Mouse (Mus musculus): ENCODE data around the gene Cd70. TPM values are rescaled to one million over a fixed set of nuclear protein-coding genes. Genes with fewer than 3 reads are reported as not detected.

The Cd70 gene
- polyA plus RNA-seq, 1 experiment from 2014 or later, result 0.61 TPM

DNA sequence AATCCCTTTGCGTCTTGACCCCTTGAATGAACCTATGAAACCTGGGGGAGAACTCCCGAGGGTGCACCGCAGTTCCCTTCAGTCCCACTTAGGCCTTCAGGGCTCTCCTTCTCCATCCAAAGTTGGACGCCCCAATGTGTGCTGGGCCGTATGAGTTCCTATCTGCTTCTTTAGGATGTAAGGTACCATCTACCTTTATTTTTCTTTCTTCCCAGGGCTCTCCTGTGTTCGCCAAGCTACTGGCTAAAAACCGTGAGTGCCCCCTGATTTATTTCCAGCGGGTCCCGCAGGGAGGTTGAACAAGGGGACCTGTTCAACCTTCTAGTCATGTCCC lies 43.6 kb downstream of the Cd70 start:
- H3K4me2 ChIP-seq, result peak overlapping the region; percentile 85

GRCm38 (mm10) chr17:57105181-57106034 lies 44.2 kb downstream of the Cd70 start, which contains the start of gene Tnfsf9:
Gene Tnfsf9, plus strand, starts transcription at chr17:57105325.
- Histone ChIP-seq H3K27me3 (no peaks in the 10 kb centered on the region), H3K4me1 (replicated peaks) (peaks cover 24% of the 10 kb centered on the region), H3K36me3 (no peaks in the 10 kb centered on the region), H3K27ac (no peak within 1 kb of the TSS), H3K4me2 (peak within 1 kb of the TSS; percentile 85), H3K9ac (peak within 1 kb of the TSS; percentile 81), H3K9me3 (no peaks in the 10 kb centered on the region), H3K4me3 (peak within 1 kb of the TSS; percentile 63)
- WGBS, result 1% methylated on average over 57 of the region's 61 CpGs
- ATAC-seq (ENCODE audit: low FRiP score), result peak; percentile 84

More for the DNA sequence above, 43.6 kb downstream of the Cd70 start:
- whole genome bisulfite sequencing, result 3% methylated on average over 9 of the region's 9 CpGs
- Histone ChIP-seq H3K4me1 (replicated peaks) (peaks cover 24% of the 10 kb centered on the region), H3K9ac (peak overlapping the region; percentile 81), H3K9me3 (no peaks in the 10 kb centered on the region), H3K27ac (no peak overlapping the region), H3K4me3 (peak overlapping the region; percentile 63), H3K36me3 (no peaks in the 10 kb centered on the region), H3K27me3 (no peaks in the 10 kb centered on the region)
- no peak; the same call in 1 of the 2 replicates for ATAC-seq (ENCODE audit: low FRiP score)

GRCm38 (mm10) chr17:57104496-57104895 lies 45.1 kb downstream of the Cd70 start:
- Histone ChIP-seq H3K4me1 (replicated peaks) (peaks cover 24% of the 10 kb centered on the region), H3K27ac (no peak overlapping the region), H3K27me3 (no peaks in the 10 kb centered on the region), H3K9me3 (no peaks in the 10 kb centered on the region), H3K4me3 (peak overlapping the region; percentile 63), H3K36me3 (no peaks in the 10 kb centered on the region), H3K4me2 (peak overlapping the region; percentile 85), H3K9ac (peak overlapping the region; percentile 81)
- no peak; the same call in 1 of the 2 replicates for ATAC-seq (ENCODE audit: low FRiP score)
- 40% methylated on average over 4 of the region's 4 CpGs for WGBS

DNA sequence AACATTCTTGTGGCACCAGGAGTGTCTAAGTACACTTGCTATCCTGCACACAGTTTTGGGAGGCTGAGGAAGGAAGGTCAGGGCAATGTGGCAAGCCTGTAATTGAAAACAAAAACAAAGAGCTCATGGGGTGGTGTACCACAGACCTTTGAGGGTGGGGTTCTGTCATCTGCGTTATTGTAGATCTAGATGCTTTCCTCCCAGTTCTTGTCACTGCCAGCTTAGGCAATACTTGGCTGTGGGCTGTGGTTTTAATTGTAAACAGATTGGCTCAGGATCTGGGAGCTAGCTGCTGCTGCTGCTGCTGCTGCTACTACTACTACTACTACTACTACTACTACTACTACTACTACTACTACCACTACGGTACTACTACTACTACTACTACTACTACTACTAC lies 47.3 kb downstream of the Cd70 start:
- no peaks in the 10 kb centered on the region for H3K27me3 ChIP-seq
- WGBS, result 92% methylated on average over 2 of the region's 2 CpGs
- no peak overlapping the region for H3K4me3 ChIP-seq
- no peak for ATAC-seq (ENCODE audit: low FRiP score)
- no peak overlapping the region for H3K27ac ChIP-seq
- no peaks in the 10 kb centered on the region for H3K9me3 ChIP-seq
- H3K9ac ChIP-seq, result no peak overlapping the region
- H3K4me1 ChIP-seq (replicated peaks), result peaks cover 23% of the 10 kb centered on the region
- no peak overlapping the region for H3K4me2 ChIP-seq
- no peaks in the 10 kb centered on the region for H3K36me3 ChIP-seq

GRCm38 (mm10) chr17:57099629-57100325 lies 49.8 kb downstream of the Cd70 start:
- no peak overlapping the region for H3K4me3 ChIP-seq
- H3K27me3 ChIP-seq, result peaks cover 9% of the 10 kb centered on the region; the same call in 1 of the 2 replicates
- H3K9me3 ChIP-seq, result no peaks in the 10 kb centered on the region
- H3K36me3 ChIP-seq, result no peaks in the 10 kb centered on the region
- peaks cover 16% of the 10 kb centered on the region for H3K4me1 ChIP-seq (replicated peaks)
- H3K27ac ChIP-seq, result no peak overlapping the region
- H3K4me2 ChIP-seq, result 0 out of 2 replicates have a peak overlapping the region, but pooled peaks have one; percentile 4
- ATAC-seq (ENCODE audit: low FRiP score), result no peak
- 5% methylated on average over 10 of the region's 10 CpGs for WGBS
- H3K9ac ChIP-seq, result no peak overlapping the region

GRCm38 (mm10) chr17:57098321-57098720 lies 51.3 kb downstream of the Cd70 start:
- ATAC-seq (ENCODE audit: low FRiP score), result no peak
- no peaks in the 10 kb centered on the region for H3K9me3 ChIP-seq

DNA sequence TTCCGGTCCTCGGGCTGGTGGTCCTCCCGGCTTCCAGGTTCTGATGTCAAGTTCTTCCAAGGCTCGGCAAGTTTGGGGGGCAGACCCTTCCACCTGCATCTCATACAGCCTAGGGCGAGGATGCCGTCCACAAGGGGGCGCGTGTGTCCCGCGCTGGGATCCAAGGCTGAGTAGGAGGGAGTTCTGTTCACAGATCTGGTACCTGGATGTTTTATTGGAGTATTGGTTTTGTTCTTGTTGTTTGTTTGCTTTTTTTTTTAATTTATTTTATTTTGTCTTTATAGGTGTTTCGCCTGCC lies 53.0 kb downstream of the Cd70 start:
- Histone ChIP-seq H3K36me3 (no peaks in the 10 kb centered on the region), H3K27me3 (peaks cover 9% of the 10 kb centered on the region; the same call in 1 of the 2 replicates), H3K9me3 (no peaks in the 10 kb centered on the region), H3K4me2 (peak overlapping the region; percentile 42), H3K27ac (no peak overlapping the region), H3K4me3 (peak overlapping the region; percentile 19; the same call in 1 of the 2 replicates), H3K4me1 (replicated peaks) (peaks cover 10% of the 10 kb centered on the region), H3K9ac (no peak overlapping the region)
- peak; percentile 84 for ATAC-seq (ENCODE audit: low FRiP score)
- WGBS, result 2% methylated on average over 11 of the region's 11 CpGs

More at GRCm38 (mm10) chr17:57098321-57098720, 51.3 kb downstream of the Cd70 start:
- H3K9ac ChIP-seq, result no peak overlapping the region
- H3K36me3 ChIP-seq, result no peaks in the 10 kb centered on the region
- no peak overlapping the region for H3K4me2 ChIP-seq
- peaks cover 10% of the 10 kb centered on the region for H3K4me1 ChIP-seq (replicated peaks)
- H3K27ac ChIP-seq, result no peak overlapping the region
- peaks cover 9% of the 10 kb centered on the region; the same call in 1 of the 2 replicates for H3K27me3 ChIP-seq
- WGBS, result 84% methylated on average over 5 of the region's 5 CpGs
- no peak overlapping the region for H3K4me3 ChIP-seq

Other genes starting within 250 kb of the Cd70 start
- 75.1 and 77.5 TPM in 2 replicates for gene Mllt1, start 214.4 kb downstream of the Cd70 start, polyA plus RNA-seq (2015; fragmentation: Nextera tagmentation; extraction: Ambion mirVana)
- gene Acer1, start 167.7 kb downstream of the Cd70 start, polyA plus RNA-seq (2015; fragmentation: Nextera tagmentation; extraction: Ambion mirVana), result not detected in 2 replicates
- gene Clpp, start 159.5 kb downstream of the Cd70 start, polyA plus RNA-seq (2015; fragmentation: Nextera tagmentation; extraction: Ambion mirVana), result 163 and 175 TPM in 2 replicates
- gene Alkbh7, start 152.4 kb downstream of the Cd70 start, polyA plus RNA-seq (2015; fragmentation: Nextera tagmentation; extraction: Ambion mirVana), result 41.9 and 46.0 TPM in 2 replicates
- 0.79 and 1.1 TPM in 2 replicates for gene Pspn, start 149.8 kb downstream of the Cd70 start, polyA plus RNA-seq (2015; fragmentation: Nextera tagmentation; extraction: Ambion mirVana)
- 70.3 and 74.6 TPM in 2 replicates for gene Gtf2f1, start 138.5 kb downstream of the Cd70 start, polyA plus RNA-seq (2015; fragmentation: Nextera tagmentation; extraction: Ambion mirVana)
- 0.38 and 0.56 TPM in 2 replicates for gene Gm17949, start 138.3 kb downstream of the Cd70 start, polyA plus RNA-seq (2015; fragmentation: Nextera tagmentation; extraction: Ambion mirVana)
- 31.6 and 33.3 TPM in 2 replicates for gene Khsrp, start 118.3 kb downstream of the Cd70 start, polyA plus RNA-seq (2015; fragmentation: Nextera tagmentation; extraction: Ambion mirVana)
- not detected in 2 replicates for gene Slc25a41, start 108.1 kb downstream of the Cd70 start, polyA plus RNA-seq (2015; fragmentation: Nextera tagmentation; extraction: Ambion mirVana)
- gene Crb3, start 90.7 kb downstream of the Cd70 start, polyA plus RNA-seq (2015; fragmentation: Nextera tagmentation; extraction: Ambion mirVana), result 2.9 TPM in 2 replicates
- gene Slc25a23, start 89.9 kb downstream of the Cd70 start, polyA plus RNA-seq (2015; fragmentation: Nextera tagmentation; extraction: Ambion mirVana), result 26.5 and 27.6 TPM in 2 replicates
- gene Dennd1c, start 71.3 kb downstream of the Cd70 start, polyA plus RNA-seq (2015; fragmentation: Nextera tagmentation; extraction: Ambion mirVana), result 4.0 and 4.3 TPM in 2 replicates
- gene Tubb4a, start 62.0 kb downstream of the Cd70 start, polyA plus RNA-seq (2015; fragmentation: Nextera tagmentation; extraction: Ambion mirVana), result 314 and 346 TPM in 2 replicates
- 4.6 and 5.5 TPM in 2 replicates for gene Tnfsf9, start 44.5 kb downstream of the Cd70 start, polyA plus RNA-seq (2015; fragmentation: Nextera tagmentation; extraction: Ambion mirVana)
- 0.09 and 0.14 TPM in 2 replicates for gene Tnfsf14, start 44.4 kb upstream of the Cd70 start, polyA plus RNA-seq (2015; fragmentation: Nextera tagmentation; extraction: Ambion mirVana)
- 1.3 TPM in 2 replicates for gene C3, start 78.4 kb upstream of the Cd70 start, polyA plus RNA-seq (2015; fragmentation: Nextera tagmentation; extraction: Ambion mirVana)
- 22.4 and 23.8 TPM in 2 replicates for gene Gpr108, start 98.7 kb upstream of the Cd70 start, polyA plus RNA-seq (2015; fragmentation: Nextera tagmentation; extraction: Ambion mirVana)
- 12.5 and 14.6 TPM in 2 replicates for gene Trip10, start 99.7 kb upstream of the Cd70 start, polyA plus RNA-seq (2015; fragmentation: Nextera tagmentation; extraction: Ambion mirVana)
- 1.8 and 2.2 TPM in 2 replicates for gene Vav1, start 129.3 kb upstream of the Cd70 start, polyA plus RNA-seq (2015; fragmentation: Nextera tagmentation; extraction: Ambion mirVana)
- 4.7 and 6.9 TPM in 2 replicates for gene Adgre1, start 208.9 kb upstream of the Cd70 start, polyA plus RNA-seq (2015; fragmentation: Nextera tagmentation; extraction: Ambion mirVana)

All from hindbrain, embryonic 13.5 days (tissue).